Mouse (Mus musculus): Measurements from ENCODE around the gene Atp4b.

Atp4b gene

GRCm38 (mm10) chr8:13382536-13382935 is 14.1 kb downstream of the Atp4b start:
- WGBS = 84% methylated on average over 3 of the region's 3 CpGs

GRCm38 (mm10) chr8:13381630-13382029 is 15.0 kb downstream of the Atp4b start:
- whole genome bisulfite sequencing = 78% methylated on average over 7 of the region's 7 CpGs

- WGBS = 75% methylated on average over 8 of the region's 8 CpGs
These were observed 23.4 kb downstream of the Atp4b start for GRCm38 (mm10) chr8:13373151-13373662.

GRCm38 (mm10) chr8:13361865-13362264 is 34.8 kb downstream of the Atp4b start:
- WGBS = 97% methylated on average over 6 of the region's 6 CpGs

- WGBS = 68% methylated on average over 7 of the region's 7 CpGs
These were observed 36.4 kb downstream of the Atp4b start for GRCm38 (mm10) chr8:13360213-13360612.

- WGBS = 65% methylated on average over 10 of the region's 10 CpGs
These were observed 39.9 kb downstream of the Atp4b start for GRCm38 (mm10) chr8:13356681-13357080.

- 76% methylated on average over 6 of the region's 6 CpGs for WGBS
These were observed 40.4 kb downstream of the Atp4b start for GRCm38 (mm10) chr8:13356221-13356620.

GRCm38 (mm10) chr8:13353883-13354282 is 42.7 kb downstream of the Atp4b start:
- WGBS = 83% methylated on average over 4 of the region's 4 CpGs

- 60% methylated on average over 9 of the region's 9 CpGs for WGBS
These were observed 43.3 kb downstream of the Atp4b start for GRCm38 (mm10) chr8:13353155-13353833.

- WGBS = 56% methylated on average over 8 of the region's 8 CpGs
These were observed 44.0 kb downstream of the Atp4b start for GRCm38 (mm10) chr8:13352601-13353000.

- WGBS = 76% methylated on average over 5 of the region's 5 CpGs
These were observed 45.0 kb downstream of the Atp4b start for GRCm38 (mm10) chr8:13351593-13351992.

GRCm38 (mm10) chr8:13350052-13350451 is 46.6 kb downstream of the Atp4b start:
- WGBS = 86% methylated on average over 7 of the region's 7 CpGs

- 90% methylated on average over 4 of the region's 4 CpGs for WGBS
These were observed 53.5 kb downstream of the Atp4b start for GRCm38 (mm10) chr8:13343134-13343533.

GRCm38 (mm10) chr8:13342340-13342739 is 54.3 kb downstream of the Atp4b start:
- 62% methylated on average over 2 of the region's 2 CpGs for WGBS

GRCm38 (mm10) chr8:13340650-13341049 is 56.0 kb downstream of the Atp4b start:
- WGBS = 74% methylated on average over 8 of the region's 8 CpGs

- 9% methylated on average over 11 of the region's 11 CpGs for WGBS
These were observed 57.0 kb downstream of the Atp4b start for GRCm38 (mm10) chr8:13339646-13339990.

- under 1% methylated on average over 66 of the region's 70 CpGs for WGBS
These were observed 57.6 kb downstream of the Atp4b start for GRCm38 (mm10) chr8:13338901-13339645.

GRCm38 (mm10) chr8:13338255-13338860 is 58.3 kb downstream of the Atp4b start, which contains the start of gene Tfdp1:
Gene Tfdp1 (plus strand): TSS chr8:13338751.
- WGBS = under 1% methylated on average over 54 of the region's 72 CpGs

- 69% methylated on average over 3 of the region's 3 CpGs for WGBS
These were observed 58.9 kb downstream of the Atp4b start for GRCm38 (mm10) chr8:13337678-13338077.

- 82% methylated on average over 6 of the region's 6 CpGs for WGBS
These were observed 59.4 kb downstream of the Atp4b start for GRCm38 (mm10) chr8:13337245-13337644.

Measured in cerebral cortex, adult 2 months (tissue).